Mouse (Mus musculus): ENCODE data around the gene Dhrs9.

DNA sequence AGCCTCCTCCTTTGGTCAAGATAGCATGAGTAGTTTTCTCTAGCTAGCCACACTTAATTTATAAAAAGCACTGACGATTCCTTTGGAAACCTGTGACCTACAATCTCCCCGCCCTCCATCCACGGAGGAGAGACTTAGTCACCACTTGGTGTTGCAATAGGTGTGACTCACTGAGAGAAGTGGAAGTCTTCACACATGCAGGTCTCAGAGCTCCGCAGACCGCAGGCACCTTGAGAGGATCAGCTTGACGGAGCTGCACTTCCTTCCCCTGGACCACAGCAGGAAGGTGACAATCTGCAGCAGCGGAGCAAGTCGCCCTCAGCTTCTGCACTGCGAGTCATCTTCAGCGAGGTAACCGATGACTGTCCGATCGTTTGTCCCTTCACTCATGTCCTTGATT lies at the start of gene Dhrs9:
- TF ChIP-seq CTCF (IDR thresholded peaks at IDR 0.05; ENCODE audit: extremely low read depth, insufficient read depth, insufficient read length, insufficient replicate concordance) (no peak), POLR2A (IDR thresholded peaks at IDR 0.05; ENCODE audit: low read depth, low read length) (no peak)
